Mouse (Mus musculus) ES-Bruce4 (cell line): ENCODE results near the gene Nell2.

Experiments used
- CTCF ChIP-seq: IDR thresholded peaks from one replicate; pipeline ENCODE4 v1.8.1; 2011; ENCODE audit warnings: low read depth, low read length
- EP300 ChIP-seq: IDR thresholded peaks from 2 replicates; pipeline ENCODE4 v1.6.1; 2011; ENCODE audit warnings: low read depth, low read length; ENCODE audit not compliant: insufficient read depth
- POLR2A ChIP-seq: IDR thresholded peaks from one replicate; pipeline ENCODE4 v1.8.1; 2011; ENCODE audit warnings: low read length; ENCODE audit not compliant: insufficient read depth

GRCm38 (mm10) chr15:95185419-95185818, 342.9 kb downstream of the Nell2 start:
- TF ChIP-seq POLR2A (no peak), CTCF (no peak), EP300 (no peak)
